Comparison of ENCODE assay signal across 8 mouse cellular contexts in the genomic region with DNA sequence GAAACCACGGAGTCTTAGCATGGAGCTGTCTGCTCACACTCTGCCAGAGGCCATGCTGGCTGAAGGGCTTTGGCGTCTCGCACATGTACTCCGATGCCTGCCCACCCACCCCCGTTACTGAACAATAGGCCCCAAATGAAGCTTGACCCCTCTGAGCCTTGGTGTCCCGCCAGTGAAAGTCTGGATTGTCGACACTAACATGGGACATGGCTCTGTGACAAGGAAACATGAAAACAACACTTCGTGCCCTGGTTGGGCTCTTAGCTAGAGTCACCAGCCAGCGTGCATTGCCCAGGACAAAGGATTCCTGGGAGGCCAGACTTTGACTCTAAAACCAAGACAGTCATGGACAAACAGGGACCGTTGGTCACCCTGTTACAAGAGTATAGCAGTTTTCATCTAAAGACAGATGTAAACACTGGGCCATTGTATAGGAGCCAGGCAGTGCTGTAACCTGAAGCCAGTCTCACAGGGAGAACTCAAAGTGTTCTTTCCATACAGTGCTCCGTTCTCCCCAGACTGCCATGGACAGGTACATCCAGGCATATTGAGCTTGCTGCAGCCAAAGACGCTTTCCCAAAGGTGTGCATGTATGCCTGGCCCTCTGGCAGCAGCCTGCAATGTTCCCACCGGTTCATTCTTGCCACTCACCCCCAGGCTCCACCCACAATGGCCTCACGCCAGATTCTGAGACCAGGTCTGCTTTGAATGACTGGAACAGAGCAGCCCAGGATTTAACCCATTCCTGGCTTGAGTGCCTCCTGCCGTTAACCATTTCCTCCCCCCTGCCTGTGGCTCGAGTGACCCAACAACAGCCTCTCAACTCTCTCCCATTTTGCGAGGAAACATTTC. TPM values are rescaled to one million over a fixed set of nuclear protein-coding genes. Genes with fewer than 3 reads are reported as not detected.
A peak's percentile ranks its signal among the peaks of the same experiment; 100 is the strongest.
DNase-seq lines count a peak whose midpoint lies in the region.

No protein-coding gene starts in this region.

- DNase-seq in right cerebral cortex, postnatal 4 days, result peak; percentile 75
- no peak for DNase-seq in right cerebral cortex, postnatal 25 days
- DNase-seq in cerebellum, postnatal 4 days (ENCODE audit: low spot score in 2 of 2), result peak; percentile 46 to 89
- DNase-seq in heart, postnatal 14 days, result peak; percentile 40 to 71
- peak; percentile 74 to 87 for DNase-seq in kidney, postnatal 36 days
- peak; percentile 76 for DNase-seq in midbrain, embryonic 10.5 days (ENCODE audit: low spot score)
- DNase-seq in spleen, adult 12 weeks (ENCODE audit: low spot score), result no peak
- no peak for DNase-seq in right cerebral cortex, adult 2 months (ENCODE audit: low spot score in 2 of 2)

- H3K4me1 ChIP-seq in midbrain, embryonic 10.5 days, result peaks cover 47% of the 10 kb centered on the region

- peaks cover 26% of the 10 kb centered on the region for H3K27me3 ChIP-seq in midbrain, embryonic 10.5 days (ENCODE audit: low read depth, poor library complexity, severe bottlenecking)

- H3K9me3 ChIP-seq in midbrain, embryonic 10.5 days (replicated peaks), result no peaks in the 10 kb centered on the region

- H3K4me3 ChIP-seq in midbrain, embryonic 10.5 days, result peak overlapping the region; percentile 31

- intact Hi-C loops in heart, postnatal 14 days (cut with DNase I), result no loop called here

- peaks cover 12% of the 10 kb centered on the region for H3K36me3 ChIP-seq in midbrain, embryonic 10.5 days

- WGBS in midbrain, embryonic 10.5 days, result 19% methylated on average over 17 of the region's 17 CpGs

- peak overlapping the region; percentile 82 for H3K27ac ChIP-seq in midbrain, embryonic 10.5 days (replicated peaks)

RNA-seq across cellular contexts. Expression of a gene that starts 23.6 kb away (rescaled TPM):
- 10 to 100 TPM; 17.3 to 18.3 TPM for total RNA-seq in heart, postnatal 14 days (2021)
- polyA plus RNA-seq in midbrain, embryonic 10.5 days (2016; fragmentation: Nextera tagmentation; extraction: Ambion mirVana), result 53.0 and 63.2 TPM in 2 replicates

Comparison
In these comparisons a context has a peak if more than half of its experiments do, and no peak if none do; other contexts are left out.
1. DNase-seq: peak in right cerebral cortex, postnatal 4 days (single experiment), cerebellum, postnatal 4 days (2 of 2), heart, postnatal 14 days (2 of 2), kidney, postnatal 36 days (2 of 2) and midbrain, embryonic 10.5 days (single experiment); none in right cerebral cortex, postnatal 25 days (single experiment), spleen, adult 12 weeks (single experiment) and right cerebral cortex, adult 2 months (0 of 2).